Mouse (Mus musculus): ENCODE measurements at regions not wholly inside any gene's neighbourhood (a gene's known extent, or its start where the extent isn't known, plus 50 kb on each side); places are given as distances from the start of the nearest gene placed in this dataset.

- Histone ChIP-seq H3K4me3 (ENCODE audit: low read depth, low read length) (no peak overlapping the region), H3K9me3 (ENCODE audit: control insufficient read depth, low read length) (no peaks in the 10 kb centered on the region), H3K4me1 (replicated peaks; ENCODE audit: control insufficient read depth, insufficient read depth, low read length) (peaks cover 6% of the 10 kb centered on the region; the same call in 1 of the 2 replicates), H3K36me3 (ENCODE audit: control insufficient read depth, insufficient read depth, low read length) (no peaks in the 10 kb centered on the region), H3K27me3 (replicated peaks; ENCODE audit: control insufficient read depth, insufficient read depth, low read length) (no peaks in the 10 kb centered on the region), H3K4me2 (ENCODE audit: low read length) (no peak overlapping the region), H3K27ac (ENCODE audit: low read depth) (no peak overlapping the region), H3K9ac (ENCODE audit: low read length) (no peak overlapping the region)
- 80% methylated on average over 10 of the region's 10 CpGs for WGBS
- no peak for ATAC-seq (replicated peaks; ENCODE audit: low FRiP score, low TSS enrichment, low read depth)
- DNase-seq (ENCODE audit: low spot score) = no peak
Observed at GRCm38 (mm10) chr4:84114162-84115040, 560.7 kb downstream of the Bnc2 start.

- Histone ChIP-seq H3K36me3 (ENCODE audit: control insufficient read depth, insufficient read depth, low read length) (no peaks in the 10 kb centered on the region), H3K4me3 (ENCODE audit: low read depth, low read length) (no peak overlapping the region), H3K27me3 (replicated peaks; ENCODE audit: control insufficient read depth, insufficient read depth, low read length) (no peaks in the 10 kb centered on the region), H3K4me1 (replicated peaks; ENCODE audit: control insufficient read depth, insufficient read depth, low read length) (peaks cover 3% of the 10 kb centered on the region; the same call in 1 of the 2 replicates), H3K9me3 (ENCODE audit: control insufficient read depth, low read length) (no peaks in the 10 kb centered on the region), H3K9ac (ENCODE audit: low read length) (no peak overlapping the region), H3K4me2 (ENCODE audit: low read length) (no peak overlapping the region), H3K27ac (ENCODE audit: low read depth) (no peak overlapping the region)
- ATAC-seq (replicated peaks; ENCODE audit: low FRiP score, low TSS enrichment, low read depth) (no peak), DNase-seq (ENCODE audit: low spot score) (no peak)
- WGBS = 91% methylated on average over 2 of the region's 2 CpGs
Observed at GRCm38 (mm10) chr4:84118284-84118919, 556.7 kb downstream of the Bnc2 start.

GRCm38 (mm10) chr4:84119616-84120015 lies 555.5 kb downstream of the Bnc2 start:
- H3K4me1 ChIP-seq (replicated peaks; ENCODE audit: control insufficient read depth, insufficient read depth, low read length) = peaks cover 3% of the 10 kb centered on the region; the same call in 1 of the 2 replicates
- no peak overlapping the region for H3K9ac ChIP-seq (ENCODE audit: low read length)
- no peak overlapping the region for H3K27ac ChIP-seq (ENCODE audit: low read depth)
- WGBS = 40% methylated on average over 7 of the region's 7 CpGs
- no peaks in the 10 kb centered on the region for H3K27me3 ChIP-seq (replicated peaks; ENCODE audit: control insufficient read depth, insufficient read depth, low read length)
- H3K9me3 ChIP-seq (ENCODE audit: control insufficient read depth, low read length) = no peaks in the 10 kb centered on the region
- H3K4me3 ChIP-seq (ENCODE audit: low read depth, low read length) = no peak overlapping the region
- no peak overlapping the region for H3K4me2 ChIP-seq (ENCODE audit: low read length)
- no peak for DNase-seq (ENCODE audit: low spot score)
- no peaks in the 10 kb centered on the region for H3K36me3 ChIP-seq (ENCODE audit: control insufficient read depth, insufficient read depth, low read length)
- no peak for ATAC-seq (replicated peaks; ENCODE audit: low FRiP score, low TSS enrichment, low read depth)

- no peak overlapping the region for H3K9ac ChIP-seq (ENCODE audit: low read length)
- 71% methylated on average over 7 of the region's 7 CpGs for WGBS
- no peaks in the 10 kb centered on the region for H3K27me3 ChIP-seq (replicated peaks; ENCODE audit: control insufficient read depth, insufficient read depth, low read length)
- peaks cover 3% of the 10 kb centered on the region; the same call in 1 of the 2 replicates for H3K4me1 ChIP-seq (replicated peaks; ENCODE audit: control insufficient read depth, insufficient read depth, low read length)
- no peak overlapping the region for H3K4me2 ChIP-seq (ENCODE audit: low read length)
- DNase-seq (ENCODE audit: low spot score) = no peak
- no peak overlapping the region for H3K4me3 ChIP-seq (ENCODE audit: low read depth, low read length)
- no peaks in the 10 kb centered on the region for H3K36me3 ChIP-seq (ENCODE audit: control insufficient read depth, insufficient read depth, low read length)
- H3K9me3 ChIP-seq (ENCODE audit: control insufficient read depth, low read length) = no peaks in the 10 kb centered on the region
- ATAC-seq (replicated peaks; ENCODE audit: low FRiP score, low TSS enrichment, low read depth) = no peak
- H3K27ac ChIP-seq (ENCODE audit: low read depth) = no peak overlapping the region
Observed at GRCm38 (mm10) chr4:84120330-84120729, 554.7 kb downstream of the Bnc2 start.

GRCm38 (mm10) chr4:84121442-84121841 lies 553.6 kb downstream of the Bnc2 start:
- Histone ChIP-seq H3K27me3 (replicated peaks; ENCODE audit: control insufficient read depth, insufficient read depth, low read length) (no peaks in the 10 kb centered on the region), H3K4me2 (ENCODE audit: low read length) (no peak overlapping the region), H3K4me3 (ENCODE audit: low read depth, low read length) (no peak overlapping the region), H3K36me3 (ENCODE audit: control insufficient read depth, insufficient read depth, low read length) (no peaks in the 10 kb centered on the region), H3K9ac (ENCODE audit: low read length) (no peak overlapping the region), H3K9me3 (ENCODE audit: control insufficient read depth, low read length) (no peaks in the 10 kb centered on the region), H3K27ac (ENCODE audit: low read depth) (no peak overlapping the region), H3K4me1 (replicated peaks; ENCODE audit: control insufficient read depth, insufficient read depth, low read length) (peaks cover 11% of the 10 kb centered on the region)
- ATAC-seq (replicated peaks; ENCODE audit: low FRiP score, low TSS enrichment, low read depth) (no peak), DNase-seq (ENCODE audit: low spot score) (no peak)
- 71% methylated on average over 10 of the region's 10 CpGs for WGBS

GRCm38 (mm10) chr4:84126400-84126799 lies 548.7 kb downstream of the Bnc2 start:
- WGBS = 35% methylated on average over 4 of the region's 4 CpGs

GRCm38 (mm10) chr4:84127380-84127779 lies 547.7 kb downstream of the Bnc2 start:
- Histone ChIP-seq H3K27me3 (replicated peaks; ENCODE audit: control insufficient read depth, insufficient read depth, low read length) (no peaks in the 10 kb centered on the region), H3K27ac (ENCODE audit: low read depth) (no peak overlapping the region), H3K9ac (ENCODE audit: low read length) (no peak overlapping the region), H3K4me2 (ENCODE audit: low read length) (no peak overlapping the region), H3K36me3 (ENCODE audit: control insufficient read depth, insufficient read depth, low read length) (no peaks in the 10 kb centered on the region), H3K9me3 (ENCODE audit: control insufficient read depth, low read length) (no peaks in the 10 kb centered on the region), H3K4me3 (ENCODE audit: low read depth, low read length) (no peak overlapping the region), H3K4me1 (replicated peaks; ENCODE audit: control insufficient read depth, insufficient read depth, low read length) (peaks cover 12% of the 10 kb centered on the region)
- ATAC-seq (replicated peaks; ENCODE audit: low FRiP score, low TSS enrichment, low read depth) = no peak
- DNase-seq (ENCODE audit: low spot score) = no peak
- WGBS = 59% methylated on average over 2 of the region's 2 CpGs

More at GRCm38 (mm10) chr4:84126400-84126799, 548.7 kb downstream of the Bnc2 start:
- H3K27me3 ChIP-seq (replicated peaks; ENCODE audit: control insufficient read depth, insufficient read depth, low read length) = no peaks in the 10 kb centered on the region
- no peak overlapping the region for H3K9ac ChIP-seq (ENCODE audit: low read length)
- H3K36me3 ChIP-seq (ENCODE audit: control insufficient read depth, insufficient read depth, low read length) = no peaks in the 10 kb centered on the region
- ATAC-seq (replicated peaks; ENCODE audit: low FRiP score, low TSS enrichment, low read depth) (no peak), DNase-seq (ENCODE audit: low spot score) (no peak)
- H3K27ac ChIP-seq (ENCODE audit: low read depth) = no peak overlapping the region
- peaks cover 12% of the 10 kb centered on the region for H3K4me1 ChIP-seq (replicated peaks; ENCODE audit: control insufficient read depth, insufficient read depth, low read length)
- no peak overlapping the region for H3K4me3 ChIP-seq (ENCODE audit: low read depth, low read length)
- no peaks in the 10 kb centered on the region for H3K9me3 ChIP-seq (ENCODE audit: control insufficient read depth, low read length)
- no peak overlapping the region for H3K4me2 ChIP-seq (ENCODE audit: low read length)

- 59% methylated on average over 7 of the region's 7 CpGs for WGBS
- no peak overlapping the region for H3K9ac ChIP-seq (ENCODE audit: low read length)
- no peak overlapping the region for H3K4me2 ChIP-seq (ENCODE audit: low read length)
- no peaks in the 10 kb centered on the region for H3K27me3 ChIP-seq (replicated peaks; ENCODE audit: control insufficient read depth, insufficient read depth, low read length)
- H3K4me3 ChIP-seq (ENCODE audit: low read depth, low read length) = no peak overlapping the region
- H3K9me3 ChIP-seq (ENCODE audit: control insufficient read depth, low read length) = no peaks in the 10 kb centered on the region
- no peaks in the 10 kb centered on the region for H3K36me3 ChIP-seq (ENCODE audit: control insufficient read depth, insufficient read depth, low read length)
- no peak for DNase-seq (ENCODE audit: low spot score)
- no peak for ATAC-seq (replicated peaks; ENCODE audit: low FRiP score, low TSS enrichment, low read depth)
- peaks cover 8% of the 10 kb centered on the region for H3K4me1 ChIP-seq (replicated peaks; ENCODE audit: control insufficient read depth, insufficient read depth, low read length)
- H3K27ac ChIP-seq (ENCODE audit: low read depth) = no peak overlapping the region
Observed at GRCm38 (mm10) chr4:84130840-84131547, 544.1 kb downstream of the Bnc2 start.

Data from intestine, embryonic 14.5 days (tissue).